Comparison of ENCODE assay signal across 8 mouse cellular contexts in genomic region chr2:25278928-25279882, GRCm38 (mm10). TPM values are rescaled to one million over a fixed set of nuclear protein-coding genes. Genes with fewer than 3 reads are reported as not detected.
DNase-seq lines count a peak whose midpoint lies in the region; TF ChIP-seq lines count a peak whose summit lies in the region.

No protein-coding gene starts in this region.

- peak; percentile 75 to 92 for DNase-seq in adrenal gland, adult (ENCODE audit: inconsistent age in 2 of 2, low spot score in 1 of 2)
- DNase-seq in adrenal gland, adult 8-10 months = no peak
- DNase-seq in R1 (ENCODE audit: low read depth, low spot score) = peak; percentile 93
- peak; percentile 90 to 93 for DNase-seq in cerebellum, postnatal 25 days
- peak; percentile 77 for DNase-seq in gastrocnemius, adult 2 months
- peak; percentile 83 for DNase-seq in large intestine, adult 2 months (ENCODE audit: low read depth, low spot score)
- peak; percentile 91 for DNase-seq in lung, postnatal 10 days
- DNase-seq in right cerebral cortex, postnatal 14 days = peak; percentile 87

- intact Hi-C loops in gastrocnemius, adult 2 months (cut with DNase I) = no loop called here

- 34% methylated on average over 13 of the region's 13 CpGs for WGBS in large intestine, adult 2 months

- no peak overlapping the region for H3K4me3 ChIP-seq in gastrocnemius, adult 2 months

- H3K27ac ChIP-seq in gastrocnemius, adult 2 months = no peak overlapping the region

- peak; percentile 85 for TF ChIP-seq CTCF in gastrocnemius, adult 2 months (IDR thresholded peaks at IDR 0.05)

RNA-seq across cellular contexts. Expression of gene Anapc2, which starts 6.9 kb away (rescaled TPM):
- total RNA-seq in adrenal gland, adult 8-10 months (2022) = 100 to 1,000 TPM in 3 of 4 experiments, 10 to 100 TPM in 1; 94.6 to 118 (median 102) TPM
- total RNA-seq in gastrocnemius, adult 2 months (2021) = 10 to 100 TPM; 29.7 to 32.3 TPM
- polyA plus RNA-seq in large intestine, adult 2 months (2012; rRNA removed) = 64.2 and 103 TPM in 2 replicates

RNA-seq across cellular contexts. Expression of gene Ssna1, which starts 7.0 kb away (rescaled TPM):
- 10 to 100 TPM; 44.4 to 48.7 (median 47.0) TPM for total RNA-seq in adrenal gland, adult 8-10 months (2022)
- 10 to 100 TPM; 28.0 to 35.5 TPM for total RNA-seq in gastrocnemius, adult 2 months (2021)
- polyA plus RNA-seq in large intestine, adult 2 months (2012; rRNA removed) = 47.8 and 56.0 TPM in 2 replicates

RNA-seq across cellular contexts. Expression of gene Tmem210, which starts 8.7 kb away (rescaled TPM):
- not detected for total RNA-seq in adrenal gland, adult 8-10 months (2022)
- total RNA-seq in gastrocnemius, adult 2 months (2021) = not detected
- polyA plus RNA-seq in large intestine, adult 2 months (2012; rRNA removed) = not detected in 2 replicates

RNA-seq across cellular contexts. Expression of gene Lrrc26, which starts 10.5 kb away (rescaled TPM):
- total RNA-seq in adrenal gland, adult 8-10 months (2022) = not detected
- not detected for total RNA-seq in gastrocnemius, adult 2 months (2021)
- polyA plus RNA-seq in large intestine, adult 2 months (2012; rRNA removed) = 92.7 and 108 TPM in 2 replicates

RNA-seq across cellular contexts. Expression of gene Tprn, which starts 16.8 kb away (rescaled TPM):
- 10 to 100 TPM; 10.3 to 14.5 (median 11.1) TPM for total RNA-seq in adrenal gland, adult 8-10 months (2022)
- 1 to 10 TPM; 3.1 to 3.5 TPM for total RNA-seq in gastrocnemius, adult 2 months (2021)
- 212 and 278 TPM in 2 replicates for polyA plus RNA-seq in large intestine, adult 2 months (2012; rRNA removed)
